8 mouse cellular contexts compared by ENCODE assay signal in genomic region chr16:23518567-23519369, GRCm38 (mm10). TPM values are rescaled to one million over a fixed set of nuclear protein-coding genes. Genes with fewer than 3 reads are reported as not detected.
DNase-seq lines count a peak whose midpoint lies in the region; ATAC-seq and TF ChIP-seq lines count a peak whose summit lies in the region.

No protein-coding gene starts in this region.

- 38% methylated on average over 10 of the region's 10 CpGs for WGBS in forebrain, embryonic 16.5 days
- 69% methylated on average over 10 of the region's 10 CpGs for WGBS in midbrain, embryonic 13.5 days

- H3K27ac ChIP-seq in left cerebral cortex, adult 2 months = peak overlapping the region; percentile 58; the same call in 1 of the 2 replicates
- peak overlapping the region; percentile 97 for H3K27ac ChIP-seq in forebrain, embryonic 16.5 days (ENCODE audit: low read length)
- 0 out of 2 replicates have a peak overlapping the region, but pooled peaks have one; percentile 6 for H3K27ac ChIP-seq in midbrain, embryonic 13.5 days

- H3K27me3 ChIP-seq in forebrain, embryonic 16.5 days (replicated peaks; ENCODE audit: control insufficient read depth, insufficient read depth, low read length) = no peaks in the 10 kb centered on the region
- H3K27me3 ChIP-seq in midbrain, embryonic 13.5 days = no peaks in the 10 kb centered on the region

- H3K4me3 ChIP-seq in left cerebral cortex, adult 2 months = peak overlapping the region; percentile 39
- peak overlapping the region; percentile 60 for H3K4me3 ChIP-seq in forebrain, embryonic 16.5 days (replicated peaks; ENCODE audit: low read length)
- H3K4me3 ChIP-seq in midbrain, embryonic 13.5 days (replicated peaks) = peak overlapping the region; percentile 53

- peak; percentile 41 for ATAC-seq in forebrain, embryonic 16.5 days
- ATAC-seq in midbrain, embryonic 13.5 days = no peak

- no peaks in the 10 kb centered on the region for H3K9me3 ChIP-seq in forebrain, embryonic 16.5 days (ENCODE audit: control insufficient read depth, low read length)
- no peaks in the 10 kb centered on the region for H3K9me3 ChIP-seq in midbrain, embryonic 13.5 days

- no peak for TF ChIP-seq CTCF in left cerebral cortex, adult 2 months (IDR thresholded peaks at IDR 0.05)

- H3K36me3 ChIP-seq in forebrain, embryonic 16.5 days (ENCODE audit: control insufficient read depth, insufficient read depth) = no peaks in the 10 kb centered on the region
- H3K36me3 ChIP-seq in midbrain, embryonic 13.5 days = peaks cover 2% of the 10 kb centered on the region

- H3K4me1 ChIP-seq in forebrain, embryonic 16.5 days (replicated peaks; ENCODE audit: control insufficient read depth, insufficient read depth, low read length) = peaks cover 65% of the 10 kb centered on the region
- H3K4me1 ChIP-seq in midbrain, embryonic 13.5 days (replicated peaks) = peaks cover 80% of the 10 kb centered on the region

- intact Hi-C loops in left cerebral cortex, adult 2 months (cut with DNase I) = loop anchor here (10.0 kb wide), 2 partner anchors 284 to 1536 kb away; no protein-coding TSS in a partner anchor
- intact Hi-C loops in left cerebral cortex, postnatal 36 days (cut with DNase I) = no loop called here

- H3K4me2 ChIP-seq in forebrain, embryonic 16.5 days (ENCODE audit: low read length) = peak overlapping the region; percentile 62
- H3K4me2 ChIP-seq in midbrain, embryonic 13.5 days (replicated peaks) = peak overlapping the region; percentile 70

- peak overlapping the region; percentile 80; the same call in 1 of the 2 replicates for H3K9ac ChIP-seq in forebrain, embryonic 16.5 days (replicated peaks; ENCODE audit: low read depth, low read length)
- peak overlapping the region; percentile 79; the same call in 1 of the 2 replicates for H3K9ac ChIP-seq in midbrain, embryonic 13.5 days (replicated peaks)

- peak; percentile 40 to 91 for DNase-seq in adrenal gland, adult (ENCODE audit: inconsistent age in 2 of 2, low spot score in 1 of 2)
- DNase-seq in adrenal gland, postnatal 4 days (ENCODE audit: low spot score in 2 of 2) = no peak
- DNase-seq in left cerebral cortex, adult 2 months (ENCODE audit: extremely low spot score in 1 of 2, low spot score in 2 of 2) = no peak
- DNase-seq in left cerebral cortex, postnatal 36 days (ENCODE audit: low spot score in 2 of 2) = no peak
- DNase-seq in retina, embryonic 14.5 days (ENCODE audit: low spot score) = no peak
- no peak for DNase-seq in embryo, embryonic 9.5 days (ENCODE audit: extremely low spot score)

RNA-seq across cellular contexts. Expression of gene Rtp4, which starts 1.3 kb away (rescaled TPM):
- 1 to 10 TPM; 8.3 to 9.4 TPM for total RNA-seq in adrenal gland, postnatal 4 days (2021)
- total RNA-seq in left cerebral cortex, adult 2 months (2021) = 1 to 10 TPM; 1.7 to 2.4 TPM
- 1 to 10 TPM; 1.9 TPM for total RNA-seq in left cerebral cortex, postnatal 36 days (2021)
- 3.0 and 4.1 TPM in 2 replicates for polyA plus RNA-seq in forebrain, embryonic 16.5 days (2015; fragmentation: Nextera tagmentation; extraction: Ambion mirVana)
- 2.0 and 3.4 TPM in 2 replicates for polyA plus RNA-seq in midbrain, embryonic 13.5 days (2015; fragmentation: Nextera tagmentation; extraction: Ambion mirVana)

RNA-seq across cellular contexts. Expression of gene Masp1, which starts 1.8 kb away (rescaled TPM):
- 10 to 100 TPM; 76.5 to 89.9 TPM for total RNA-seq in adrenal gland, postnatal 4 days (2021)
- total RNA-seq in left cerebral cortex, adult 2 months (2021) = 10 to 100 TPM; 12.6 to 14.6 TPM
- total RNA-seq in left cerebral cortex, postnatal 36 days (2021) = 10 to 100 TPM; 14.2 to 16.9 TPM
- polyA plus RNA-seq in forebrain, embryonic 16.5 days (2015; fragmentation: Nextera tagmentation; extraction: Ambion mirVana) = 46.1 and 51.3 TPM in 2 replicates
- polyA plus RNA-seq in midbrain, embryonic 13.5 days (2015; fragmentation: Nextera tagmentation; extraction: Ambion mirVana) = 37.5 and 44.7 TPM in 2 replicates

Comparison
In these comparisons a context has a peak if more than half of its experiments do, and no peak if none do; other contexts are left out.
1. DNase-seq: peak in adrenal gland, adult (2 of 2); none in adrenal gland, postnatal 4 days (0 of 2), left cerebral cortex, adult 2 months (0 of 2), left cerebral cortex, postnatal 36 days (0 of 2), retina, embryonic 14.5 days (single experiment) and embryo, embryonic 9.5 days (single experiment).
2. H3K27ac ChIP-seq: peak in every context shown above with its lines; median percentile 97 in forebrain, embryonic 16.5 days; 58 in left cerebral cortex, adult 2 months; 6 in midbrain, embryonic 13.5 days.
3. RNA of gene Masp1, which starts 1.8 kb away (total RNA-seq): 76.5 to 89.9 TPM in adrenal gland, postnatal 4 days; 14.2 to 16.9 TPM in left cerebral cortex, postnatal 36 days and 12.6 to 14.6 TPM in left cerebral cortex, adult 2 months; every median in the first group is over 4 times any median in the second.
4. Peak in every context shown above with its lines, with median percentiles within 50 percentile points of each other: H3K4me3 ChIP-seq.